ENCODE assay signal across 22 mouse cellular contexts in genomic region chr9:73020566-73021097, GRCm38 (mm10). TPM values are rescaled to one million over a fixed set of nuclear protein-coding genes. Genes with fewer than 3 reads are reported as not detected.
A peak's percentile ranks its signal among the peaks of the same experiment; 100 is the strongest.
DNase-seq lines count a peak whose midpoint lies in the region; TF ChIP-seq lines count a peak whose summit lies in the region.
"Had no signal": no experiment of that assay in that cellular context is flagged by ENCODE, and none has a peak within 500 bp of the region (broad histone marks: within the 10 kb centered on the region; RNA-seq: fewer than 3 reads in every experiment).

No protein-coding gene starts in this region.

- peak overlapping the region; percentile 37; the same call in 1 of the 2 replicates for H3K27ac ChIP-seq in brown adipose tissue, adult 24 weeks (replicated peaks; ENCODE audit: low read depth, low read length)
- H3K27ac ChIP-seq: embryonic facial prominence, embryonic 10.5 days; embryonic facial prominence, embryonic 13.5 days; forebrain, embryonic 10.5 days; heart, embryonic 15.5 days; hindbrain, embryonic 10.5 days; hindbrain, embryonic 13.5 days; intestine, embryonic 15.5 days had no signal

- no peak overlapping the region for H3K4me3 ChIP-seq in lung, adult 2 months (replicated peaks; ENCODE audit: extremely low read depth, low read depth, low read length)
- no peak overlapping the region for H3K4me3 ChIP-seq in brown adipose tissue, adult 24 weeks (ENCODE audit: insufficient read depth, low read depth, low read length)
- H3K4me3 ChIP-seq: embryonic facial prominence, embryonic 10.5 days; embryonic facial prominence, embryonic 13.5 days; erythroblast, embryonic 14.5 days; forebrain, embryonic 10.5 days; heart, embryonic 12.5 days; heart, embryonic 15.5 days; hindbrain, embryonic 10.5 days; hindbrain, embryonic 13.5 days; intestine, embryonic 15.5 days had no signal

- no peak for TF ChIP-seq CTCF in lung, adult 2 months (IDR thresholded peaks at IDR 0.05; ENCODE audit: insufficient read depth, low read length)

- WGBS in lung, adult 2 months, result 80% methylated on average over 5 of the region's 5 CpGs

- no peaks in the 10 kb centered on the region for H3K4me1 ChIP-seq in lung, adult 2 months (ENCODE audit: control insufficient read depth, insufficient read depth, low read length)
- H3K4me1 ChIP-seq in brown adipose tissue, adult 24 weeks (ENCODE audit: control insufficient read depth, insufficient read depth, insufficient read length, low read length), result peaks cover 3% of the 10 kb centered on the region; the same call in 1 of the 2 replicates
- H3K4me1 ChIP-seq: embryonic facial prominence, embryonic 10.5 days; embryonic facial prominence, embryonic 13.5 days; heart, embryonic 15.5 days; intestine, embryonic 15.5 days had no signal

- TF ChIP-seq POLR2A in lung, adult 2 months (IDR thresholded peaks at IDR 0.05; ENCODE audit: borderline replicate concordance, extremely low read depth, low read depth, low read length), result no peak

- peak; percentile 60 for DNase-seq in adrenal gland, adult 8-10 months
- no peak for DNase-seq in adrenal gland, postnatal 4 days (ENCODE audit: low spot score in 2 of 2)
- DNase-seq in lung, postnatal 25 days (ENCODE audit: low spot score), result peak; percentile 45
- no peak for DNase-seq in lung, adult 2 months
- no peak for DNase-seq in frontal cortex, postnatal 25 days (ENCODE audit: low spot score in 2 of 2)
- DNase-seq: embryo, embryonic 11 days; forebrain, postnatal 0 days; gastrocnemius, postnatal 25 days; heart, adult 18-20 months; heart, postnatal 10 days; heart, postnatal 36 days; kidney, adult 11 months had no signal

RNA-seq across cellular contexts. Expression of gene Pigb, which starts 19.5 kb away (rescaled TPM):
- total RNA-seq in adrenal gland, adult 8-10 months (2022), result 10 to 100 TPM; 15.5 to 26.6 (median 17.7) TPM
- 10 to 100 TPM; 18.8 to 20.4 TPM for total RNA-seq in adrenal gland, postnatal 4 days (2021)
- 8.4 and 12.1 TPM in 2 replicates for polyA plus RNA-seq in lung, adult 2 months (2012; rRNA removed)
- 4.4 and 5.4 TPM in 2 replicates for polyA plus RNA-seq in brown adipose tissue, adult 24 weeks (2012; ENCODE audit: insufficient read depth, insufficient read length, missing spikeins)

RNA-seq across cellular contexts. Expression of gene Rab27a, which starts 24.0 kb away (rescaled TPM):
- 10 to 100 TPM; 36.8 to 57.3 (median 48.1) TPM for total RNA-seq in adrenal gland, adult 8-10 months (2022)
- 10 to 100 TPM; 47.4 to 49.5 TPM for total RNA-seq in adrenal gland, postnatal 4 days (2021)
- polyA plus RNA-seq in lung, adult 2 months (2012; rRNA removed), result 16.7 and 29.8 TPM in 2 replicates
- polyA plus RNA-seq in brown adipose tissue, adult 24 weeks (2012; ENCODE audit: insufficient read depth, insufficient read length, missing spikeins), result 0.38 and 1.7 TPM in 2 replicates

RNA-seq across cellular contexts. Expression of gene Ccpg1, which starts 35.4 kb away (rescaled TPM):
- 100 to 1,000 TPM; 156 to 205 (median 185) TPM for total RNA-seq in adrenal gland, adult 8-10 months (2022)
- 10 to 100 TPM; 81.5 to 91.7 TPM for total RNA-seq in adrenal gland, postnatal 4 days (2021)
- polyA plus RNA-seq in lung, adult 2 months (2012; rRNA removed), result 16.9 and 28.1 TPM in 2 replicates
- polyA plus RNA-seq in brown adipose tissue, adult 24 weeks (2012; ENCODE audit: insufficient read depth, insufficient read length, missing spikeins), result 61.5 and 64.5 TPM in 2 replicates

RNA-seq across cellular contexts. Expression of gene Ccpg1os, which starts 35.5 kb away (rescaled TPM):
- 10 to 100 TPM; 16.0 to 21.4 (median 19.9) TPM for total RNA-seq in adrenal gland, adult 8-10 months (2022)
- total RNA-seq in adrenal gland, postnatal 4 days (2021), result 10 to 100 TPM; 14.1 to 15.1 TPM
- polyA plus RNA-seq in lung, adult 2 months (2012; rRNA removed), result 11.7 and 21.1 TPM in 2 replicates
- polyA plus RNA-seq in brown adipose tissue, adult 24 weeks (2012; ENCODE audit: insufficient read depth, insufficient read length, missing spikeins), result 15.8 and 19.5 TPM in 2 replicates

Comparison
In these comparisons a context has a peak if more than half of its experiments do, and no peak if none do; other contexts are left out.
1. DNase-seq: peak in adrenal gland, adult 8-10 months (single experiment) and lung, postnatal 25 days (single experiment); none in adrenal gland, postnatal 4 days (0 of 2), lung, adult 2 months (single experiment) and frontal cortex, postnatal 25 days (0 of 2).